Mouse (Mus musculus): Measurements from ENCODE around the gene Lman2.

- TF ChIP-seq CTCF (IDR thresholded peaks at IDR 0.05; ENCODE audit: control insufficient read depth, insufficient read depth, insufficient read length): no peak
- TF ChIP-seq FOSL1 (IDR thresholded peaks at IDR 0.05; ENCODE audit: insufficient read depth, low read length, poor library complexity, severe bottlenecking): no peak
- no peak for TF ChIP-seq MAX (IDR thresholded peaks at IDR 0.05)
Observed at GRCm38 (mm10) chr13:55339259-55339658, 23.3 kb downstream of the Lman2 start.

Measured in C2C12 (cell line).